Mouse (Mus musculus) E14TG2a.4 (cell line): ENCODE data around the gene Alms1.

Source experiments
- CTCF ChIP-seq: conservative IDR thresholded peaks from 2 replicates; pipeline ENCODE4 v1.5.1; 2014; ENCODE audit warnings: low read length
- NANOG ChIP-seq: IDR thresholded peaks from 2 replicates; pipeline ENCODE4 v1.6.1; 2014; ENCODE audit warnings: borderline replicate concordance, low read length, mixed read lengths
- POU5F1 ChIP-seq: IDR thresholded peaks from 2 replicates; pipeline ENCODE4 v1.6.1; 2014; ENCODE audit warnings: low read length, borderline replicate concordance

- TF ChIP-seq CTCF: no peak
- TF ChIP-seq POU5F1: no peak
- no peak for TF ChIP-seq NANOG
Observed at GRCm38 (mm10) chr6:85588568-85588967, 1.2 kb downstream of the Alms1 start.
